Mouse (Mus musculus) intestine, embryonic 15.5 days (tissue): ENCODE data around the gene Mettl15. TPM values are rescaled to one million over a fixed set of nuclear protein-coding genes. Genes with fewer than 3 reads are reported as not detected.
"Not testable (repeated sequence)": the region's sequence is repeated elsewhere in the genome, so short reads cannot be mapped to it uniquely, and the experiment has no call there.

Source experiments
- ATAC-seq: fragments of 200-750 bp; cut with Nextera tagmentation; 2 replicates; pipeline ENCODE4 v1.8.0; 2017; ENCODE audit warnings: moderate TSS enrichment, moderate library complexity
- H3K27ac ChIP-seq: fragments of 300-500 bp; sonication (generic); 2 replicates; pipeline ENCODE4 v1.5.1; 2015; ENCODE audit warnings: mild to moderate bottlenecking, inconsistent platforms
- H3K27me3 ChIP-seq: fragments of 300-500 bp; sonication (generic); replicated peaks from 2 replicates; pipeline ENCODE4 v1.6.1; 2015; ENCODE audit warnings: inconsistent platforms
- H3K36me3 ChIP-seq: fragments of 300-500 bp; sonication (generic); 2 replicates; pipeline ENCODE4 v1.6.1; 2015; ENCODE audit warnings: inconsistent platforms
- H3K4me1 ChIP-seq: fragments of 300-500 bp; sonication (generic); replicated peaks from 2 replicates; pipeline ENCODE4 v1.6.1; 2015; ENCODE audit warnings: inconsistent platforms
- H3K4me2 ChIP-seq: fragments of 300-500 bp; sonication (generic); replicated peaks from 2 replicates; pipeline ENCODE4 v1.6.1; 2015; ENCODE audit warnings: mild to moderate bottlenecking, inconsistent platforms
- H3K4me3 ChIP-seq: fragments of 300-500 bp; sonication (generic); replicated peaks from 2 replicates; pipeline ENCODE4 v1.5.1; 2015; ENCODE audit warnings: inconsistent platforms
- H3K9ac ChIP-seq: fragments of 300-500 bp; sonication (generic); 2 replicates; pipeline ENCODE4 v1.6.1; 2015; ENCODE audit warnings: inconsistent platforms
- H3K9me3 ChIP-seq: fragments of 300-500 bp; sonication (generic); 2 replicates; pipeline ENCODE4 v1.6.1; 2016; ENCODE audit warnings: inconsistent platforms
- WGBS: fragments of 180-500 bp; shearing (Covaris S2); methylation state at CpG from one replicate; pipeline ENCODE4 v1.1.7; 2015; 5-methylcytosine and 5-hydroxymethylcytosine counted together
- polyA plus RNA-seq: library from polyadenylated mRNA; unstranded; fragments of >200 nt; fragmentation: Nextera tagmentation; extraction: Ambion mirVana; gene quantifications from 2 replicates; pipeline ENCODE4 v1.2.1, GENCODE M21; 2015

Gene Mettl15
- polyA plus RNA-seq, 1 experiment from 2014 or later = 13.7 TPM

- Histone ChIP-seq H3K27ac (no peak overlapping the region), H3K9ac (no peak overlapping the region), H3K4me1 (no peaks in the 10 kb centered on the region), H3K4me2 (no peak overlapping the region), H3K4me3 (no peak overlapping the region), H3K9me3 (no peaks in the 10 kb centered on the region), H3K36me3 (no peaks in the 10 kb centered on the region), H3K27me3 (no peaks in the 10 kb centered on the region)
- WGBS = 87% methylated on average over 1 of the region's 1 CpGs
- ATAC-seq = no peak
These were observed 17.8 kb downstream of the Mettl15 start for GRCm38 (mm10) chr2:109262779-109263178.

DNA sequence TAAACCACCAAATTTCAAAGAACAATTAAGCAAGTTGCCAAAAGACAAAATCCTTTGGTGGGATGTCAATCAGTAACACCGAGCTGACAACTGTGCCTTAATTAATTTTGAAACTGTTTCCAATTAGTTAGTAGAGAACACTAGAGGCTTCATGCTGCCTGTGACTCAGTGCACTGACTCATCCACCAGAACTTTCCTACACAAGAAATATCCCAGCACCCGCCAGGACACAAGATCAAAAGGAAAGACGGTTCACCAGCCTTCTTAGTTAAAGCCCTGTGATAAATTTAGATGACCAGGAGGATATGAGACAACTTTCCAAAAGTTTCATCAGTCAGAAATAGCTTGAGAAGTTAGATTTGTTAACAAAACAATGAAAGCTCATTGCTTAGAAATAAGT lies 38.6 kb downstream of the Mettl15 start:
- ATAC-seq = no peak

DNA sequence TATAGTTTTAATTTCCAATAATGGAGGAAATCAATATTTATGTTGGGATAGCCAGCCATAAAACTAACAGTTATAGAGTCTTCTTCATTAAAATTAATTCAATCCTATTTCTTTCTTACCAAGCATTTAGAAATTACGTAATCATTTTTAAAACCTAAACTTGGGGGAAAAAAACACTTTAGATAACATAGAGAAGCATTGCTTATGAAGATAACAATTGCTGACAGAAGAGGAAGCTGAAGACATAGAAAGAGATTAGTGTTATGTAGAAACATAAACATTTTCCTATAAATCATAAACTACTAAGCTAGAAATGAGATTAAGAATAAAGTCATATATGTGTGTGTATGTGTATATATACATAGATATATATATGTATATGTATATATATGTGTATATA lies 44.8 kb downstream of the Mettl15 start:
- WGBS = 88% methylated on average over 1 of the region's 1 CpGs

More for the DNA sequence above, 38.6 kb downstream of the Mettl15 start:
- H3K4me1 ChIP-seq = no peaks in the 10 kb centered on the region
- H3K4me3 ChIP-seq = no peak overlapping the region
- no peaks in the 10 kb centered on the region for H3K9me3 ChIP-seq
- no peak overlapping the region for H3K4me2 ChIP-seq
- no peaks in the 10 kb centered on the region for H3K36me3 ChIP-seq
- no peaks in the 10 kb centered on the region for H3K27me3 ChIP-seq
- H3K9ac ChIP-seq = no peak overlapping the region
- no peak overlapping the region for H3K27ac ChIP-seq
- WGBS = 71% methylated on average over 3 of the region's 3 CpGs

GRCm38 (mm10) chr2:109233876-109234275 lies 46.7 kb downstream of the Mettl15 start:
- Histone ChIP-seq H3K9ac (no peak overlapping the region), H3K9me3 (no peaks in the 10 kb centered on the region), H3K4me3 (no peak overlapping the region), H3K4me1 (no peaks in the 10 kb centered on the region), H3K27ac (no peak overlapping the region), H3K4me2 (no peak overlapping the region), H3K27me3 (no peaks in the 10 kb centered on the region), H3K36me3 (no peaks in the 10 kb centered on the region)
- WGBS = 80% methylated on average over 4 of the region's 4 CpGs
- no peak for ATAC-seq

More for the DNA sequence above, 44.8 kb downstream of the Mettl15 start:
- Histone ChIP-seq H3K36me3 (no peaks in the 10 kb centered on the region), H3K9me3 (no peaks in the 10 kb centered on the region), H3K9ac (no peak overlapping the region), H3K4me1 (no peaks in the 10 kb centered on the region), H3K4me2 (no peak overlapping the region), H3K27ac (no peak overlapping the region), H3K4me3 (no peak overlapping the region), H3K27me3 (no peaks in the 10 kb centered on the region)
- ATAC-seq = no peak

DNA sequence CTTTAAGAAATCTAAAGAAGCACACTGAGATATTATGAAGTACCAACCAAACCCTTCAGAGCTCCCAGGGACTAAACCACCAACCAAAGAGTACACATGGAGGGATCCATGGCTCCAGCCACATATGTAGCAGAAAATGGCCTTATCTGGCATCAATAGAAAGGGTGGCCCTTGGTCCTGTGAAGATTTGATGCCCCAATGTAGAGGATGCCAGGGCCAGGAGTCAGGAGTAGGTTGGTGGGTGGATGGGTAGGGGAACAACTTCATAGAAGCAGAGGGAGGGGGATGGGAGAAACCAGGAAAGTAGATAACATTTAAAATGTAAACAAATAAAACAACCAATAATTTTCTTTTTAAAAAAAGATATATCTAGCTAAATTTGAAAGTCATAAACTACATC lies 50.1 kb downstream of the Mettl15 start:
- no peak for ATAC-seq
- Histone ChIP-seq H3K27ac (no peak overlapping the region), H3K27me3 (no peaks in the 10 kb centered on the region), H3K36me3 (no peaks in the 10 kb centered on the region), H3K4me1 (no peaks in the 10 kb centered on the region), H3K9me3 (no peaks in the 10 kb centered on the region), H3K4me3 (no peak overlapping the region), H3K9ac (no peak overlapping the region), H3K4me2 (no peak overlapping the region)

DNA sequence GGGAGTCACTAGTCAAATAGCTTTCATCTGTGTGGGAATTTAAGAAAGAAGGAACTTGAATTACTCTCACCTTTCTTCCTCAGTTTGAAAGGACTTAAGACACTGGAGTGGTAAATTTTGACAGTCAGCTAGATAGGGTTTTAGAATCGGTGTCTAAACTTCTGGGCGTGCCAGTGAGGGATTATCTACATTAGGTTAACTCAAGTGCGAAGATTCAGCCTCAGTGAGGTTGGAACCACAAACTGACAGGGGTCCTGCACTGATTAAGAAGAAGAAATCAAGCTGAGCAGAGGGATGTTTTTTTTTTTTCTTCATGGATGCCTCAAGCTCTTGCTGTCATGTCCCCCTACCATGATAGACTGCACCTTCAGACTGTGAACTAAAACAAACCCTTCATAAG lies 53.4 kb downstream of the Mettl15 start:
- no peaks in the 10 kb centered on the region for H3K9me3 ChIP-seq
- H3K9ac ChIP-seq = no peak overlapping the region
- H3K27me3 ChIP-seq = no peaks in the 10 kb centered on the region

GRCm38 (mm10) chr2:109221470-109221869 lies 59.1 kb downstream of the Mettl15 start:
- no peaks in the 10 kb centered on the region for H3K4me1 ChIP-seq
- H3K36me3 ChIP-seq = no peaks in the 10 kb centered on the region
- H3K9ac ChIP-seq = no peak overlapping the region
- 89% methylated on average over 2 of the region's 2 CpGs for WGBS
- no peak overlapping the region for H3K4me3 ChIP-seq
- no peak for ATAC-seq
- H3K27ac ChIP-seq = no peak overlapping the region
- no peaks in the 10 kb centered on the region for H3K9me3 ChIP-seq
- no peaks in the 10 kb centered on the region for H3K27me3 ChIP-seq
- H3K4me2 ChIP-seq = no peak overlapping the region

More for the DNA sequence above, 53.4 kb downstream of the Mettl15 start:
- Histone ChIP-seq H3K4me2 (no peak overlapping the region), H3K4me3 (no peak overlapping the region), H3K27ac (no peak overlapping the region), H3K36me3 (no peaks in the 10 kb centered on the region), H3K4me1 (no peaks in the 10 kb centered on the region)
- ATAC-seq = no peak
- WGBS = 85% methylated on average over 3 of the region's 3 CpGs

DNA sequence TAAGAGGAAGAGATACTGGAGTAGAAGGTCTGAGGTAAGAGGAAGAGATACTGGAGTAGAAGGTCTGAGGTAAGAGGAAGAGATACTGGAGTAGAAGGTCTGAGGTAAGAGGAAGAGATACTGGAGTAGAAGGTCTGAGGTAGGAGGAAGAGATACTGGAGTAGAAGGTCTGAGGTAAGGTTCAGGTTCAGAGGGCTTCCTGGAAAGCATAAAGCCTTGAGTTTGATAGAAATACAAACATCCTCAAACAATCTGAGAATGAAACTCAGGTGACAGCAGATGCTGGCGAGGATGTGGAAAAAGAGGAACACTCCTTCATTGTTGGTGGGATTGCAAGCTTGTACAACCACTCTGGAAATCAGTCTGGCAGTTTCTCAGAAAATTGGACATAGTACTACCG lies 63.9 kb downstream of the Mettl15 start:
- not testable (repeated sequence) for H3K27ac ChIP-seq, H3K36me3 ChIP-seq, H3K9ac ChIP-seq, H3K27me3 ChIP-seq, H3K4me3 ChIP-seq, H3K4me1 ChIP-seq, H3K9me3 ChIP-seq, ATAC-seq, H3K4me2 ChIP-seq
- WGBS = 90% methylated on average over 2 of the region's 2 CpGs

- not testable (repeated sequence) for H3K9ac ChIP-seq, ATAC-seq, H3K4me2 ChIP-seq, H3K9me3 ChIP-seq, H3K4me3 ChIP-seq, H3K4me1 ChIP-seq, H3K27me3 ChIP-seq, H3K27ac ChIP-seq, H3K36me3 ChIP-seq
- 88% methylated on average over 1 of the region's 1 CpGs for WGBS
These were observed 69.9 kb downstream of the Mettl15 start for GRCm38 (mm10) chr2:109210641-109211040.

GRCm38 (mm10) chr2:109208032-109208431 lies 72.5 kb downstream of the Mettl15 start:
- Histone ChIP-seq H3K27ac (no peak overlapping the region), H3K9me3 (no peaks in the 10 kb centered on the region), H3K27me3 (no peaks in the 10 kb centered on the region), H3K4me3 (no peak overlapping the region), H3K4me1 (no peaks in the 10 kb centered on the region), H3K4me2 (no peak overlapping the region), H3K36me3 (no peaks in the 10 kb centered on the region), H3K9ac (no peak overlapping the region)
- WGBS = 91% methylated on average over 2 of the region's 2 CpGs
- ATAC-seq = no peak

DNA sequence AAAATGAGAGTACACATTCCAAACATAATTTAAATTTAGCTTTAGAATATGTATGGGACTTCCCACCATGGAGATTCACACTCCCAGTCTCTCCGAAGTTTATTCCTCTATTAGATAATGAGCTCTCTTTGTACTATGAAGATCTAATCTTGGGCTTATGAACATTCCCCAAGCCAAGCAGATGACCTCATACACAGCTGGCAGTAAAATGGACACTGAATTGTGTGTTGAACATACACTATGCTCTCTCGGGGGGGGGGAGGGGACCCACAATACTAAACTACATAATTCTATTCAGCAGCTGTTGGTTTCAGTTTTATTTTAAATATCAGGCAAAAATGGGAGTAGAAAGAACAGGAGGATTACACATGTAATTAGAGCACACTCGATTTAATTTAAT lies 97.6 kb downstream of the Mettl15 start:
- no peaks in the 10 kb centered on the region for H3K4me1 ChIP-seq
- H3K36me3 ChIP-seq = no peaks in the 10 kb centered on the region
- ATAC-seq = peak; percentile 41; the same call in 1 of the 2 replicates
- H3K4me2 ChIP-seq = no peak overlapping the region
- H3K9ac ChIP-seq = no peak overlapping the region
- H3K4me3 ChIP-seq = no peak overlapping the region
- 64% methylated on average over 3 of the region's 3 CpGs for WGBS
- H3K27ac ChIP-seq = no peak overlapping the region
- no peaks in the 10 kb centered on the region for H3K27me3 ChIP-seq
- H3K9me3 ChIP-seq = no peaks in the 10 kb centered on the region

DNA sequence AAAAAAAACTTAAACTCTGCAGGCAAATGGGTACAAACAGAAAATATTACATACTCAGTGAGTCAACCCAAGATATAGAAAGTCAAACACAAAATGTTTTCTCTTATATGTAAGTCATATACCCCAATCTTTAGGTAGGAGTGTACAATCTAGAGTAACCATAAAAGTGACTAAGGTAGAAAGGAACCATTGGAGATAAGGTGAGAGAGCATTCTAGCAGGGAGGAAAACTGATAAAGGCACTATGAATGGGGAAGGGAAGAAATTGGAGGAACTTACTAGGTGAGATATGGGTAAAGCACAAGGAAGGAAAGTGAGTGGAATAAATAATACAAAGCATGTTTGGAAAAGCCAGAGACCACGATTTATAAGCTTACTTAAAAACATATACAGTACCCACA lies 122.0 kb downstream of the Mettl15 start:
- no peak for ATAC-seq
- Histone ChIP-seq H3K27me3 (no peaks in the 10 kb centered on the region), H3K4me3 (no peak overlapping the region), H3K9me3 (no peaks in the 10 kb centered on the region), H3K9ac (no peak overlapping the region), H3K4me1 (no peaks in the 10 kb centered on the region), H3K4me2 (no peak overlapping the region), H3K36me3 (no peaks in the 10 kb centered on the region), H3K27ac (no peak overlapping the region)
- WGBS = 56% methylated on average over 1 of the region's 1 CpGs

GRCm38 (mm10) chr2:109156131-109156530 lies 124.4 kb downstream of the Mettl15 start:
- no peak overlapping the region for H3K4me2 ChIP-seq
- H3K27ac ChIP-seq = no peak overlapping the region
- ATAC-seq = no peak
- H3K9ac ChIP-seq = no peak overlapping the region
- no peaks in the 10 kb centered on the region for H3K4me1 ChIP-seq
- WGBS = 78% methylated on average over 1 of the region's 1 CpGs
- H3K36me3 ChIP-seq = no peaks in the 10 kb centered on the region
- H3K9me3 ChIP-seq = no peaks in the 10 kb centered on the region
- H3K27me3 ChIP-seq = no peaks in the 10 kb centered on the region
- no peak overlapping the region for H3K4me3 ChIP-seq
